Comparison of ENCODE assay signal across 9 mouse cellular contexts in genomic region chr13:17432139-17432916, GRCm38 (mm10).
A peak's percentile ranks its signal among the peaks of the same experiment; 100 is the strongest.
DNase-seq lines count a peak whose midpoint lies in the region; ATAC-seq and TF ChIP-seq lines count a peak whose summit lies in the region.
"Had no signal": no experiment of that assay in that cellular context is flagged by ENCODE, and none has a peak within 500 bp of the region (broad histone marks: within the 10 kb centered on the region; RNA-seq: fewer than 3 reads in every experiment).

No protein-coding gene starts in this region.

- DNase-seq in kidney, adult 2 months: peak; percentile 35
- no peak for DNase-seq in kidney, adult 18-20 months
- peak; percentile 6 for DNase-seq in G1E (ENCODE audit: low spot score)
- peak; percentile 39 to 61 for DNase-seq in cerebellum, postnatal 14 days
- DNase-seq in right cerebral cortex, postnatal 14 days: peak; percentile 8
- no peak for DNase-seq in urinary bladder, adult 2 months (ENCODE audit: low spot score)

- no peaks in the 10 kb centered on the region for H3K9me3 ChIP-seq in G1E (replicated peaks)
- H3K9me3 ChIP-seq in hindbrain, embryonic 13.5 days: no peaks in the 10 kb centered on the region
- no peaks in the 10 kb centered on the region for H3K9me3 ChIP-seq in limb, embryonic 13.5 days

- no peak for TF ChIP-seq POLR2A in kidney, adult 2 months (IDR thresholded peaks at IDR 0.05; ENCODE audit: low read depth, low read length)

- 44% methylated on average over 7 of the region's 7 CpGs for WGBS in kidney, adult 2 months
- WGBS in hindbrain, embryonic 13.5 days: 48% methylated on average over 7 of the region's 7 CpGs
- WGBS in limb, embryonic 13.5 days: 41% methylated on average over 7 of the region's 7 CpGs

- no peak overlapping the region for H3K4me3 ChIP-seq in kidney, adult 2 months (ENCODE audit: insufficient read depth, low read depth, low read length)
- H3K4me3 ChIP-seq in G1E (ENCODE audit: low read depth, low read length): no peak overlapping the region
- no peak overlapping the region for H3K4me3 ChIP-seq in hindbrain, embryonic 13.5 days
- no peak overlapping the region for H3K4me3 ChIP-seq in limb, embryonic 13.5 days

- no peaks in the 10 kb centered on the region for H3K4me1 ChIP-seq in kidney, adult 2 months (ENCODE audit: control insufficient read depth, insufficient read depth, low read length)
- no peaks in the 10 kb centered on the region for H3K4me1 ChIP-seq in G1E (ENCODE audit: insufficient read depth, low read depth, low read length)
- 0 out of 2 replicates have a peak, but pooled peaks cover 3% of the 10 kb centered on the region for H3K4me1 ChIP-seq in hindbrain, embryonic 13.5 days (replicated peaks)
- H3K4me1 ChIP-seq in limb, embryonic 13.5 days: 0 out of 2 replicates have a peak, but pooled peaks cover 13% of the 10 kb centered on the region

- ATAC-seq in G1E (ENCODE audit: extremely low read depth, insufficient number of reproducible peaks, low FRiP score, poor library complexity, severe bottlenecking): no peak
- peak; percentile 74 for ATAC-seq in hindbrain, embryonic 13.5 days (ENCODE audit: low FRiP score)
- ATAC-seq in limb, embryonic 13.5 days (ENCODE audit: low FRiP score, low read depth): peak; percentile 59; the same call in 1 of the 2 replicates

- no peak overlapping the region for H3K27ac ChIP-seq in kidney, adult 2 months (ENCODE audit: insufficient read depth, low read depth, low read length)
- H3K27ac ChIP-seq in hindbrain, embryonic 13.5 days: no peak overlapping the region
- no peak overlapping the region for H3K27ac ChIP-seq in limb, embryonic 13.5 days
- H3K27ac ChIP-seq: macrophage had no signal

- no peak overlapping the region for H3K9ac ChIP-seq in hindbrain, embryonic 13.5 days
- no peak overlapping the region for H3K9ac ChIP-seq in limb, embryonic 13.5 days

- no peaks in the 10 kb centered on the region for H3K27me3 ChIP-seq in kidney, adult 2 months (replicated peaks; ENCODE audit: control insufficient read depth, insufficient read depth, low read length)
- H3K27me3 ChIP-seq in G1E (ENCODE audit: insufficient read depth, low read length): 0 out of 2 replicates have a peak, but pooled peaks cover 3% of the 10 kb centered on the region
- no peaks in the 10 kb centered on the region for H3K27me3 ChIP-seq in hindbrain, embryonic 13.5 days
- no peaks in the 10 kb centered on the region for H3K27me3 ChIP-seq in limb, embryonic 13.5 days

- TF ChIP-seq CTCF in kidney, adult 2 months (conservative IDR thresholded peaks at IDR 0.05; ENCODE audit: insufficient read depth, insufficient read length, low read depth, low read length): peak; percentile 27; the same call in 1 of the 2 replicates
- no peak for TF ChIP-seq CTCF in G1E (IDR thresholded peaks at IDR 0.05; ENCODE audit: low read depth, low read length)

- no peak overlapping the region for H3K4me2 ChIP-seq in hindbrain, embryonic 13.5 days
- no peak overlapping the region for H3K4me2 ChIP-seq in limb, embryonic 13.5 days (replicated peaks)

- H3K36me3 ChIP-seq in kidney, adult 2 months (ENCODE audit: control insufficient read depth, insufficient read depth, low read length): no peaks in the 10 kb centered on the region
- H3K36me3 ChIP-seq in G1E (replicated peaks): no peaks in the 10 kb centered on the region
- no peaks in the 10 kb centered on the region for H3K36me3 ChIP-seq in hindbrain, embryonic 13.5 days
- H3K36me3 ChIP-seq in limb, embryonic 13.5 days: no peaks in the 10 kb centered on the region

Comparison
In these comparisons a context has a peak if more than half of its experiments do, and no peak if none do; other contexts are left out.
1. DNase-seq: peak in kidney, adult 2 months (single experiment), G1E (single experiment), cerebellum, postnatal 14 days (2 of 2) and right cerebral cortex, postnatal 14 days (single experiment); none in kidney, adult 18-20 months (single experiment) and urinary bladder, adult 2 months (single experiment).